Comparison of ENCODE assay signal across 8 mouse cellular contexts in the genomic region with DNA sequence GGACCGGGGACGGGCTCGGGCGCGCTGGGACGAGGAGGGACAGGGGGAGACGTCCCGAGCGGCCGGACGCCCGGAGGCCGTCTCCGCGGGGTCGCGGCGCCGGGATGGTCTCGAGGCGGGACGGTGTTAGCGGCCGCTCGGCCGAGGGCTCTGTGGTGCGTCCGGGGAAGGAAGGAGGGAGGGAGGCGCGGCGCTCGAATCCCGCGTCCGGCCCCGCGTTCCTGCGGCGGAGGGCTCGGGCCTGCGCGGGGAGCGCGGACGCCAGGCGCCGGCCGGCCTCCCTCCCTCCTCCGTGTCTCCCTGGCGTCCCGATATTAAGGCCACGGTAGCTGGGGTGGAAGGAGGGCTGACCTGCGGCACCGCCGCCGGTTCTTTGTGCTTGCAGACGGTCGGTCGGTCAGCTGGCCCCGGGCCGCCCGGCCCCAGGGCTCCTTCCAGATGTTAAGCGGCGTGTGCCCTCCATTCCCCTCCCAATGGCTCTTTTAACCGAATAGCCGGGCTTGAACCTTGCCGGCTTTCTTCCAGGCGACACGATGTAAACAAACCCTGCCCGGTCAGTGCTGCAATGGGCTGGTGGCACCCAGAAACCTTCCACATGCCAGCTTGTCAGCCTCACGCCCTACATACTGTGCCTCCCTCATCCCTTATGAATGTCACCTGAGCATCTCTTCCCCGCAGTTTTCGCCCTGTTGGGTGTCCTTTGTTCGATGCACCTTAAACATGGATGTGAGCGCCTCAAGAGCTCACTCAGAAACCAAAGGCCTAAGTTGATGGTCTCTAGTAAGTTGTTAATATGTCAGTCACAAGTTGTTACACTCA. TPM values are rescaled to one million over a fixed set of nuclear protein-coding genes. Genes with fewer than 3 reads are reported as not detected.
DNase-seq lines count a peak whose midpoint lies in the region; ATAC-seq and TF ChIP-seq lines count a peak whose summit lies in the region.

No protein-coding gene starts in this region.

- no peaks in the 10 kb centered on the region for H3K36me3 ChIP-seq in embryonic facial prominence, embryonic 15.5 days
- no peaks in the 10 kb centered on the region for H3K36me3 ChIP-seq in heart, embryonic 13.5 days
- H3K36me3 ChIP-seq in lung, embryonic 14.5 days (ENCODE audit: insufficient read depth) = no peaks in the 10 kb centered on the region
- H3K36me3 ChIP-seq in neural tube, embryonic 15.5 days = no peaks in the 10 kb centered on the region

- ATAC-seq in cerebellum, adult (ENCODE audit: insufficient number of reproducible peaks, low FRiP score, low TSS enrichment) = peak; percentile 79
- peak; percentile 80 for ATAC-seq in embryonic facial prominence, embryonic 15.5 days (ENCODE audit: insufficient number of reproducible peaks, low FRiP score, low TSS enrichment, low read depth)
- peak; percentile 69 for ATAC-seq in heart, embryonic 13.5 days (ENCODE audit: extremely low read depth, insufficient number of reproducible peaks, low FRiP score, low TSS enrichment)
- peak; percentile 87 for ATAC-seq in lung, embryonic 14.5 days (ENCODE audit: insufficient read depth)
- ATAC-seq in neural tube, embryonic 15.5 days (ENCODE audit: low FRiP score) = peak; percentile 89

- peak overlapping the region; percentile 95 for H3K4me3 ChIP-seq in embryonic facial prominence, embryonic 15.5 days (replicated peaks)
- H3K4me3 ChIP-seq in heart, embryonic 13.5 days = peak overlapping the region; percentile 99
- peak overlapping the region; percentile 98 for H3K4me3 ChIP-seq in lung, embryonic 14.5 days (ENCODE audit: low read depth, low read length)
- H3K4me3 ChIP-seq in neural tube, embryonic 15.5 days (replicated peaks) = peak overlapping the region; percentile 94

- H3K9me3 ChIP-seq in embryonic facial prominence, embryonic 15.5 days (replicated peaks) = no peaks in the 10 kb centered on the region
- no peaks in the 10 kb centered on the region for H3K9me3 ChIP-seq in heart, embryonic 13.5 days
- H3K9me3 ChIP-seq in lung, embryonic 14.5 days (ENCODE audit: low read depth, low read length) = no peaks in the 10 kb centered on the region
- H3K9me3 ChIP-seq in neural tube, embryonic 15.5 days (replicated peaks) = no peaks in the 10 kb centered on the region

- H3K4me2 ChIP-seq in embryonic facial prominence, embryonic 15.5 days (replicated peaks) = peak overlapping the region; percentile 61
- peak overlapping the region; percentile 79 for H3K4me2 ChIP-seq in heart, embryonic 13.5 days
- peak overlapping the region; percentile 67 for H3K4me2 ChIP-seq in lung, embryonic 14.5 days
- peak overlapping the region; percentile 70 for H3K4me2 ChIP-seq in neural tube, embryonic 15.5 days

- H3K27ac ChIP-seq in embryonic facial prominence, embryonic 15.5 days (replicated peaks) = peak overlapping the region; percentile 95
- peak overlapping the region; percentile 94 for H3K27ac ChIP-seq in heart, embryonic 13.5 days (replicated peaks)
- H3K27ac ChIP-seq in lung, embryonic 14.5 days (ENCODE audit: low read depth) = peak overlapping the region; percentile 95
- peak overlapping the region; percentile 96 for H3K27ac ChIP-seq in neural tube, embryonic 15.5 days (replicated peaks)

- no peak for DNase-seq in cerebellum, adult 8-10 months
- DNase-seq in T-cell, adult 2 months (ENCODE audit: low spot score) = peak; percentile 16
- peak; percentile 41 to 65 for DNase-seq in kidney, postnatal 25 days
- peak; percentile 54 for DNase-seq in lung, embryonic 14.5 days

- no peaks in the 10 kb centered on the region for H3K4me1 ChIP-seq in embryonic facial prominence, embryonic 15.5 days
- H3K4me1 ChIP-seq in heart, embryonic 13.5 days = peaks cover 17% of the 10 kb centered on the region
- H3K4me1 ChIP-seq in lung, embryonic 14.5 days (ENCODE audit: insufficient read depth) = no peaks in the 10 kb centered on the region
- H3K4me1 ChIP-seq in neural tube, embryonic 15.5 days = peaks cover 13% of the 10 kb centered on the region

- under 1% methylated on average over 72 of the region's 75 CpGs for WGBS in embryonic facial prominence, embryonic 15.5 days
- WGBS in heart, embryonic 13.5 days = under 1% methylated on average over 61 of the region's 75 CpGs
- WGBS in lung, embryonic 14.5 days = under 1% methylated on average over 53 of the region's 75 CpGs
- WGBS in neural tube, embryonic 15.5 days = under 1% methylated on average over 67 of the region's 75 CpGs

- no peaks in the 10 kb centered on the region for H3K27me3 ChIP-seq in embryonic facial prominence, embryonic 15.5 days
- no peaks in the 10 kb centered on the region for H3K27me3 ChIP-seq in heart, embryonic 13.5 days (replicated peaks)
- no peaks in the 10 kb centered on the region for H3K27me3 ChIP-seq in lung, embryonic 14.5 days (ENCODE audit: insufficient read depth, low read length)
- H3K27me3 ChIP-seq in neural tube, embryonic 15.5 days (replicated peaks) = no peaks in the 10 kb centered on the region

- H3K9ac ChIP-seq in embryonic facial prominence, embryonic 15.5 days = peak overlapping the region; percentile 92
- H3K9ac ChIP-seq in heart, embryonic 13.5 days = peak overlapping the region; percentile 99
- H3K9ac ChIP-seq in lung, embryonic 14.5 days = peak overlapping the region; percentile 98
- peak overlapping the region; percentile 99 for H3K9ac ChIP-seq in neural tube, embryonic 15.5 days (replicated peaks)

- TF ChIP-seq CTCF in lung, embryonic 14.5 days (IDR thresholded peaks at IDR 0.05; ENCODE audit: low read depth) = no peak

RNA-seq across cellular contexts. Expression of a gene that starts 0.9 kb away (rescaled TPM):
- polyA plus RNA-seq in embryonic facial prominence, embryonic 15.5 days (2015; fragmentation: Nextera tagmentation; extraction: Ambion mirVana) = 88.8 and 95.2 TPM in 2 replicates
- polyA plus RNA-seq in heart, embryonic 13.5 days (2015; fragmentation: Nextera tagmentation; extraction: Ambion mirVana) = 54.3 and 60.4 TPM in 2 replicates
- 76.4 and 94.7 TPM in 2 replicates for polyA plus RNA-seq in lung, embryonic 14.5 days (2014; fragmentation: Nextera tagmentation; extraction: Ambion mirVana)
- 86.5 and 96.0 TPM in 2 replicates for polyA plus RNA-seq in neural tube, embryonic 15.5 days (2015; fragmentation: Nextera tagmentation; extraction: Ambion mirVana)

RNA-seq across cellular contexts. Expression of a gene that starts 47.5 kb away (rescaled TPM):
- polyA plus RNA-seq in embryonic facial prominence, embryonic 15.5 days (2015; fragmentation: Nextera tagmentation; extraction: Ambion mirVana) = not detected in 2 replicates
- not detected in 2 replicates for polyA plus RNA-seq in heart, embryonic 13.5 days (2015; fragmentation: Nextera tagmentation; extraction: Ambion mirVana)
- polyA plus RNA-seq in lung, embryonic 14.5 days (2014; fragmentation: Nextera tagmentation; extraction: Ambion mirVana) = not detected in 2 replicates
- polyA plus RNA-seq in neural tube, embryonic 15.5 days (2015; fragmentation: Nextera tagmentation; extraction: Ambion mirVana) = not detected in 2 replicates
